Mouse (Mus musculus) CH12.LX (cell line): ENCODE results near the gene Tmem38b. TPM values are rescaled to one million over a fixed set of nuclear protein-coding genes. Genes with fewer than 3 reads are reported as not detected.

Experiments
- DNase-seq: peaks from one replicate; pipeline ENCODE4 v3.0.0-alpha.2; 2013; ENCODE audit errors: extremely low read depth
- H3K27ac ChIP-seq: 2 replicates; pipeline ENCODE4 v1.5.1; 2012; ENCODE audit warnings: low read depth, mild to moderate bottlenecking, control low read depth, moderate library complexity; ENCODE audit not compliant: insufficient read depth
- H3K27me3 ChIP-seq: replicated peaks from 2 replicates; pipeline ENCODE3; 2012; ENCODE audit warnings: inconsistent platforms
- H3K36me3 ChIP-seq, 2 experiments: replicated peaks in 1 of 2; 2 replicates each; pipeline versions ENCODE3 to v1.6.1; 2012; ENCODE audit warnings: inconsistent platforms in 1 of 2, low read length in 1 of 2, mild to moderate bottlenecking in 1 of 2, mixed read lengths in 1 of 2, moderate library complexity in 1 of 2; ENCODE audit not compliant: control insufficient read depth in 1 of 2, insufficient read depth in 1 of 2
- H3K4me1 ChIP-seq, 2 experiments: 2 replicates each; pipeline ENCODE4 v1.6.1; 2012; ENCODE audit warnings: inconsistent platforms in 1 of 2, moderate library complexity in 1 of 2; ENCODE audit not compliant: insufficient read depth in 2 of 2, control insufficient read depth in 1 of 2
- H3K4me2 ChIP-seq: 2 replicates; pipeline ENCODE4 v1.6.1; 2012; ENCODE audit warnings: low read depth, mild to moderate bottlenecking, control low read depth; ENCODE audit not compliant: poor library complexity, insufficient read depth, severe bottlenecking
- H3K4me3 ChIP-seq, 3 experiments: fragments of 150-350 bp in 1 of 3; sonication (generic) in 1 of 3; replicated peaks in 1 of 3; 2 replicates each; pipeline versions ENCODE3 to v1.5.1; 2011 to 2012; ENCODE audit warnings: low read depth in 2 of 3, low read length in 2 of 3, mild to moderate bottlenecking in 2 of 3, moderate library complexity in 2 of 3, control low read depth in 1 of 3, improper control_type of control experiment in 1 of 3, inconsistent platforms in 1 of 3, mixed read lengths in 1 of 3; ENCODE audit not compliant: poor library complexity in 1 of 3
- H3K79me2 ChIP-seq: replicated peaks from 2 replicates; pipeline ENCODE4 v1.6.1; 2012; ENCODE audit warnings: mild to moderate bottlenecking, moderate library complexity; ENCODE audit not compliant: control insufficient read depth, poor library complexity, insufficient read depth, severe bottlenecking; ENCODE audit errors: extremely low read depth
- H3K9ac ChIP-seq: 2 replicates; pipeline ENCODE4 v1.6.1; 2012; ENCODE audit warnings: low read depth, mild to moderate bottlenecking, control low read depth, moderate library complexity; ENCODE audit not compliant: insufficient read depth
- H3K9me3 ChIP-seq: replicated peaks from 2 replicates; pipeline ENCODE3; 2012; ENCODE audit warnings: low read length, inconsistent platforms, mixed read lengths
- CTCF ChIP-seq, 2 experiments: IDR thresholded peaks in 1 of 2; conservative IDR thresholded peaks in 1 of 2; 2 replicates each; pipeline ENCODE4 v1.5.1; 2011 to 2012; ENCODE audit warnings: low read depth in 2 of 2, low read length in 2 of 2, improper control_type of control experiment in 1 of 2, inconsistent platforms in 1 of 2, mild to moderate bottlenecking in 1 of 2, moderate library complexity in 1 of 2
- IRF4 ChIP-seq: IDR thresholded peaks from 2 replicates; pipeline ENCODE4 v1.6.1; 2014; ENCODE audit warnings: low read depth, mild to moderate bottlenecking, inconsistent platforms, low read length, improper control_type of control experiment
- JUN ChIP-seq: IDR thresholded peaks from 2 replicates; pipeline ENCODE4 v1.6.1; 2011; ENCODE audit warnings: low read depth, mild to moderate bottlenecking, low read length, improper control_type of control experiment, moderate library complexity; ENCODE audit not compliant: insufficient read depth
- KAT2A ChIP-seq: IDR thresholded peaks from 2 replicates; pipeline ENCODE4 v1.6.1; 2012; ENCODE audit warnings: low read length, improper control_type of control experiment, inconsistent platforms; ENCODE audit not compliant: insufficient replicate concordance
- MAFK ChIP-seq: IDR thresholded peaks from 2 replicates; pipeline ENCODE4 v1.6.1; 2011; ENCODE audit warnings: low read length, improper control_type of control experiment; ENCODE audit not compliant: insufficient replicate concordance
- MEF2A ChIP-seq: IDR thresholded peaks from 2 replicates; pipeline ENCODE4 v1.6.1; 2014; ENCODE audit warnings: low read depth, mild to moderate bottlenecking, inconsistent platforms, low read length, improper control_type of control experiment, borderline replicate concordance
- RCOR1 ChIP-seq: conservative IDR thresholded peaks from 2 replicates; pipeline ENCODE4 v1.6.1; 2012; ENCODE audit warnings: low read depth, mild to moderate bottlenecking, inconsistent platforms, low read length, improper control_type of control experiment
- SIN3A ChIP-seq: IDR thresholded peaks from 2 replicates; pipeline ENCODE4 v1.6.1; 2012; ENCODE audit warnings: low read length, improper control_type of control experiment, inconsistent platforms
- TCF12 ChIP-seq: IDR thresholded peaks from 2 replicates; pipeline ENCODE4 v1.6.1; 2014; ENCODE audit warnings: low read depth, mild to moderate bottlenecking, inconsistent platforms, low read length, improper control_type of control experiment
- USF2 ChIP-seq: conservative IDR thresholded peaks from 2 replicates; pipeline ENCODE4 v1.6.1; 2011; ENCODE audit warnings: low read depth, low read length, improper control_type of control experiment
- ZMIZ1 ChIP-seq: IDR thresholded peaks from 2 replicates; pipeline ENCODE4 v1.6.1; 2012; ENCODE audit warnings: low read depth, mild to moderate bottlenecking, inconsistent platforms, low read length, improper control_type of control experiment
- dilution Hi-C: fragments of 300-500 bp; cut with MboI; formaldehyde crosslinking; loops from 2 replicates; pipeline ENCODE4 v1.14.3; 2020; ENCODE audit warnings: low sequenced_read_pairs; ENCODE audit not compliant: extremely low pct_unique_long_range_greater_than_20kb, extremely low pct_ligation_motif_present
- in situ Hi-C: fragments of 300-500 bp; cut with MboI; formaldehyde crosslinking; loops from 3 replicates; pipeline ENCODE4 v1.14.3; 2019; ENCODE audit warnings: low sequenced_read_pairs, low pct_ligation_motif_present, low pct_unique_long_range_greater_than_20kb, mixed read lengths
- polyA plus RNA-seq: library from polyadenylated mRNA; unstranded; fragments of >175 nt; gene quantifications from 2 replicates; pipeline ENCODE4 v1.2.1, GENCODE M21; 2012; ENCODE audit warnings: low read depth; ENCODE audit not compliant: insufficient read length
- total RNA-seq, 2 experiments: library from RNA; depleted of rRNA; stranded (reverse); fragments of 300-350 nt in 1 of 2; fragments of >200 nt in 1 of 2; gene quantifications; 2 replicates each; pipeline ENCODE4 v1.2.3; 2012 to 2014

The Tmem38b gene
- total and polyA plus RNA-seq, 3 experiments: 5.9 to 10.8 (median 10.5) TPM

DNA sequence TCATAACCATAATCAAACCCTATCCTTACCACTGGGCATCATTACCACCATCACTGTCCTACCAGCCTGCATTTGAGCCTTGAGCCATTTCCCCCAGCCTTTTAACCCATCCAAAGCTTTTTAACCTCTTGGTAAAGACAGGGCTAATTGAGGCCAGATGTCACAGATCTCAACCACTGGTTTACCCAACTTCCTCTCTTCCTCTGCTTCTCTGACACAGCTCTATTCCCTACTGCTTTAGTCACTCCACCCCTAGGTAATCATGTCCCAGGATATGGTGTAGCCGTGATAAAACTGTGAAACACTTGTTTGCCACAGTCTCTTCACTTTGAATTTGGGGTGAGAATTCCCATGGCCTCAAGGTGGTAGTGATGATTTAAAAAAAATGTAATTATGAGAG, 69.5 kb downstream of the Tmem38b start:
- in situ Hi-C loops: no loop called here

DNA sequence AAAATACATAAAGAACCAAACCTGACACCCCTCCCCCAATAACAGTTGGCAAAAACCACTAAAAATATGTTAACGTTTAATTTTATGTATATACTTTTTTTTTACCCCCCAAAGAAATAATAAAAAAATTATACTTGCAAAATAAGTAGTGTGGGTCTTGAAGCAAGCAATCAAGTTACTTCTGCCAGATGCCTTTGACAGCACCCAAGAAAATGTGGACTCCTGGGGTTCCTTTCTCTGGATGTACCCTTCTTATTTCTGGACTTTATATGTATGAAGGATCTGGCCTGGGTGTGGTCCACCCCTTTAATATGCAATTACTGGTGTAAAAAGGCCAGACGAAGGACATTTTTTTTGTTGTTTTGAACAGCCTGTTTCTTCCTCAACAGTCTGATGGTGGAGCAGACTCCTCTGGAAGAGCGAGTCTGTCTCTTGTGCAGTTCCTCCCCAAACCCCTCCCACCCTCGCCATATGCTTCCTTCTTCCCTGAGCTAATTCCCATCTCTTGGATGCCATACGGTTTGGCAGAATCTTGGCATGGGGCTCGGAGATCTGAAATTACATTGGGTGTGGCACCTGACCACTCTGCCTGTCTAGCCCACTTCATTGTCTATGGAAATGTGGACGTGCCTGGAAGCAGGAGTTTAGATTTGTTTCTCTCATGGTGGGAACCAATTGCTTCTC, 70.4 kb downstream of the Tmem38b start:
- Histone ChIP-seq H3K9ac (no peak overlapping the region), H3K4me2 (no peak overlapping the region), H3K4me1 (peaks cover 2 to 24% of the 10 kb centered on the region in 2 experiments; a peak in 2 of 4 replicates), H3K27ac (no peak overlapping the region), H3K36me3 (no peaks in the 10 kb centered on the region), H3K4me3 (no peak overlapping the region), H3K9me3 (no peaks in the 10 kb centered on the region), H3K79me2 (no peaks in the 10 kb centered on the region), H3K27me3 (no peaks in the 10 kb centered on the region)
- dilution Hi-C loops (no loop called here), in situ Hi-C loops (no loop called here)
- no peak for DNase-seq
- no peak for TF ChIP-seq JUN
- TF ChIP-seq USF2: no peak

More for the DNA sequence above, 69.5 kb downstream of the Tmem38b start:
- Histone ChIP-seq H3K9me3 (no peaks in the 10 kb centered on the region), H3K36me3 (no peaks in the 10 kb centered on the region), H3K4me1 (peaks cover 2 to 15% of the 10 kb centered on the region in 2 experiments; a peak in 2 of 4 replicates), H3K9ac (no peak overlapping the region), H3K4me2 (no peak overlapping the region), H3K27ac (no peak overlapping the region), H3K27me3 (no peaks in the 10 kb centered on the region), H3K79me2 (no peaks in the 10 kb centered on the region), H3K4me3 (no peak overlapping the region)
- TF ChIP-seq IRF4 (no peak), MEF2A (no peak), RCOR1 (no peak)
- no peak for DNase-seq
- dilution Hi-C loops: no loop called here

DNA sequence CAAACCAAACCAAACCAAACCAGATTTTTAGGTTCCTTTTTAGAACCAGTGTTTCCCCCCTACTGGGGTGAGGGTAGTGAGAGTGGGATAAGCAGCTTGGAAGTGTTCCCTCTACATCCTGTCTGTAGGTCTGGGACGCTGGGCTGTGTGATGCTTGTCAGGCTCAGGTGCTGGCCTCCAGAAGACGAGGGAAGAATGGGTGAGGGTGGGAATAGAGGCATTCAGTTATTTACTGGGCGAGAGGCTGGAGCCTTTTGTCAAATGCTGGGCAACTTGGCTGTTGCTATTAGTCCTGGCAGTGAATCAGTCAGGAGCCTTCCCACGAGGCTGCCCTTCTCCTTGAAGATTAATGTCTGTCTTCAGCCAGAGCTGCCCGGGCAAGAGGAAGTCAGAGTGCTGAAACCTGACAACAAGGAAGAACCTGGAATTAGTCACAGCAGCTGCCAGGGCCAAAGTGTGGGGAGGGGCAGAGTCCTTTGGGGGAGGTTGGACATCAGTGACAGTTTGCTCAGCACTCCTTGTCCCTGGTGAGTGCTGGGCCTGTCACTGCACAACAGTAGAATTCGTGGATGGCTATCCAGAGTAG, 74.6 kb downstream of the Tmem38b start:
- in situ Hi-C loops (no loop called here), dilution Hi-C loops (no loop called here)
- Histone ChIP-seq H3K4me1 (peaks cover 12 to 45% of the 10 kb centered on the region in 2 experiments), H3K79me2 (no peaks in the 10 kb centered on the region), H3K4me2 (no peak overlapping the region), H3K9ac (no peak overlapping the region), H3K4me3 (no peak overlapping the region), H3K36me3 (no peaks in the 10 kb centered on the region), H3K27ac (no peak overlapping the region), H3K27me3 (no peaks in the 10 kb centered on the region), H3K9me3 (no peaks in the 10 kb centered on the region)
- TF ChIP-seq TCF12 (no peak), SIN3A (no peak), CTCF (conservative IDR thresholded peaks at IDR 0.05 in 1 of 2, IDR thresholded peaks at IDR 0.05 in 1 of 2; ENCODE audit: low read depth in 2 of 2, low read length in 2 of 2) (no peak), KAT2A (no peak), ZMIZ1 (no peak), MAFK (no peak)
- no peak for DNase-seq
